Mouse (Mus musculus) adrenal gland, postnatal 25 days (tissue): ENCODE measurements around the gene Cd83. TPM values are rescaled to one million over a fixed set of nuclear protein-coding genes. Genes with fewer than 3 reads are reported as not detected.
A peak's percentile ranks its signal among the peaks of the same experiment; 100 is the strongest.

Experiments
- DNase-seq: peaks from one replicate; pipeline ENCODE4 v3.0.0; 2021; ENCODE audit warnings: mixed read lengths
- long read RNA-seq: library from polyadenylated mRNA; stranded (forward); transcript quantifications from one replicate; pipeline ENCODE4 v2.0.0, GENCODE M21; 2021
- total RNA-seq: library from RNA; stranded (reverse); gene quantifications from 2 replicates; pipeline ENCODE4 v1.2.3, GENCODE M21; 2021

Gene Cd83
- 1.9 and 2.9 TPM in 2 replicates for total RNA-seq
- long read RNA-seq, transcript Cd83-201 (5 exons, 2,477 nt), result major isoform, 15 of 17 reads
- long read RNA-seq, partial matches to known transcripts, result 0 of 17 reads
- long read RNA-seq, other reads (novel, unspliced or antisense), result 2 of 17 reads

- DNase-seq, result peak; percentile 83
Observed at GRCm38 (mm10) chr13:43784725-43785711, at the start of gene Cd83. Cd83 (plus strand) TSS chr13:43784775.

- DNase-seq, result peak; percentile 75
Observed at GRCm38 (mm10) chr13:43739598-43740275, 44.8 kb upstream of the Cd83 start.

DNA sequence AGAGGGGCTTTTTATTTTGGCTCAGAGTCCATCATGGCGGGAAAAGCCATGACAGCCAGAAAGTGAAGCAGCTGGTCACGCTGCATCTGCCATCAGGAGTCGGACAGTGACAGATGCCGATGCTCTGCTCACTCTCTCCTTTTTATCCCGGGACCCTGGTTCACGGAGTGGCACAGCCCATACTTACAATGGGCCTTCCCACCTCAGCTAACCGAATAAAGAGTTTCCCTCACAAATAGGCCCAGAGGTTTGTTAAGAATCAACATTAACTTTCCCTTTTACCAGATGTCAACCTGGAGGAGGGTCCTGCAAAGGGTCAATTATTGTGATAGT is 44.3 kb upstream of the Cd83 start:
- DNase-seq, result no peak

GRCm38 (mm10) chr13:43742677-43743076 is 41.9 kb upstream of the Cd83 start:
- no peak for DNase-seq

DNA sequence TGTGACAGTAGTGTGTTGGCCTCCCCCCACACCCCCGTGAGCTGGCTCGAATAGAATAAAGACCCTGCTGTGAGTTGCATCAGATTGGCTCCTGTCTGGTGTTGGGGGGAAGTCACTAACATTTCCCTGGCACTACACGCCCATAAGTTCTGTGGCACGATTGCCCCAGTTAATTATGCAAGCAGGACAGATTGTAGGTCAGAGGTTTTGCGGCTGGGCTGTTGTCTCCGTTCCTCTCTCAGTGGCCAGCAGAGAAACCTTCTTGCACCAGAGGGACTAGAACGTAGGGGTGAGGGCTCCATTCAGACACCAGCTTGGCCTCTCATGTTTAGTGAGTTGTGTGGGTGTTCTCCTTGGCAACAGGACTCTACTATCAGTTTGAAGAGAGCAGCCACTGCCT is 40.3 kb upstream of the Cd83 start:
- DNase-seq, result no peak

DNA sequence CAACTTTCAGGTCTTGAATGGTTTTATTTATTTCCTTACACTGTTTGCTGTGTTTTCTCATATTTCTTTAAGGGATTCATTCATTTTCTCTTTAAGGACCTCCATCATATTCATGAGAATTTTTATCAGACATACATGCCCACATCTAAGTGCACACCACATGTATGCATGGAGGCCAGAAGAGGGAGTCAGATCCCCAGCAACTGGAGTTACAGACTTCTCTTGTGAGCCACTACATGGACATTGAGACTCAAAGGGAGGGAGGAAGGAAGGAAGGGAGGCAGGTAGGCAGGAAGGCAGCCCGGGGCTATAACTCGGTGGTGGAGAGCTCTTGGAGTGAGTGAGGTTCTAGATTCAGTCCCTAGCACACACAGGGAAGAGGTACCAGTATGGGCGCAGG is 34.3 kb upstream of the Cd83 start:
- DNase-seq, result no peak

- DNase-seq, result no peak
Observed at GRCm38 (mm10) chr13:43750966-43751365, 33.6 kb upstream of the Cd83 start.

- no peak for DNase-seq
Observed at GRCm38 (mm10) chr13:43752407-43752806, 32.2 kb upstream of the Cd83 start.

DNA sequence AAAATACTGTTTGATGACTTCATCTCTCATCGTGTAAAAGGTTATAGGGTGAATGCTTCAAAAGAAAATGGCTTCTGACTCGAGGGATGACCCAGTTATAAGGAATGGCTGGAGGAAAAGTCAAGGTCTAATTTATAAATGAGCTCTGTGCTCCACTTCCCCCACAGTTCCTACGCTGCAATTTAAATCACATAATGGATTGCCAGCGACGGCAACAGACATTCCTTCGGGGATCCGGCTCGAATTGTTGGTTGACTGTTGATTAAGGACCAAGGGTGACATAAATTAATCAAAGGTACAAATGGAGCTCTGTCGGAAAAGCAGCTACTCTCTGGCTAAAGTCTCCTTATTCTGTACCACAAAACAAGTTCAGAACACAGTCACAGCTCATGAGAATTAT is 30.9 kb upstream of the Cd83 start:
- DNase-seq, result no peak

DNA sequence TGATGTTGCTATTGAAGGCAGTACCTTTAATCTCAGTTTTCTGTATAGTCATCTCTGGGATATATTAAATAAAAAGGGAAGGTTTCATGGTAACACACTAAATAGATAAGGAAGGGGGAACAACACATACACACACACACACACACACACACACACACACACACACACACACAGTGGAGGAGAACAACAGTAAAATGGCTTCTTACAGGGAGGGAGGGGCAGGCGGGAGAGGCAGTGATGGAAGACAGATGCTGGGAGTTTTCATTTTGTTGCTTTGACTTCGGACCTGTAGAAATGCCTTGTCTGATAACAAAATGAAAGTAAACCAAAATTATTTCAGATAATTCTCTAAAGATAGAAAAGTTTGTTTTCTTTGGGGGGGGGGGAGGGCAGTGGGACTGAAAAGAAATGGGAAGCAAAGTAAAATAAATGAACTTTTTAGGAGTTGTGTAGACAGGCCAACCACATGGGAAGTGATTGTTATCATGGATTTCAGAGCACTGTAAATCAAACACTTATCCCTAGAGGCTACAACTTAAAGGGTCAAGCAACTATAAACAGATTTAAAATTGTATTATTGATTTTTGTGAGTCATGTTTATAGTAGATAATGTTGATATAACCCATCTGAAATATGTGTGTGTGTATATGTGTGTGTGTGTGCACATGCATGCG is 30.0 kb upstream of the Cd83 start:
- DNase-seq, result no peak

- DNase-seq, result no peak
Observed at GRCm38 (mm10) chr13:43755573-43755972, 29.0 kb upstream of the Cd83 start.

- DNase-seq, result no peak
Observed at GRCm38 (mm10) chr13:43761156-43761855, 23.3 kb upstream of the Cd83 start.

DNA sequence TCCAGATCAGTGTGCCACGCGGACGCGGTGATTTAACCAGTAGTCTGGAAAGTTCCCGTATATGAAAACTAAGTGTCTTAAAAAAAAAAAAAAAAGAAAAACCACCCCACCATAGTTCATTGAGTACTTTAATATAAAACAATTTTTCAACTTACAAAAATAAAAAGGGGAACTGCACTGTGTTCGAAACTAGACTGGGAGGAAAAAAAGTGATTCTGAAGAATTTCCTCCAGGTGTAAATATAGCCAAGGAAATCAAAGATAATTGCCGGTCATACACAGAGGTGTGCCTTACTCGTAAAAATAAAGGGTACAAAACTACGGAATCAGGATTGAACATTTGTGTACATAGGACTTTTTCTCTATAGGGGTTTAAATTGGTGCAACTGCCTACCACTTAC is 21.7 kb upstream of the Cd83 start:
- no peak for DNase-seq

- DNase-seq, result no peak
Observed at GRCm38 (mm10) chr13:43763301-43763994, 21.1 kb upstream of the Cd83 start.

- DNase-seq, result peak; percentile 41
Observed at GRCm38 (mm10) chr13:43763995-43764579, 20.5 kb upstream of the Cd83 start.

DNA sequence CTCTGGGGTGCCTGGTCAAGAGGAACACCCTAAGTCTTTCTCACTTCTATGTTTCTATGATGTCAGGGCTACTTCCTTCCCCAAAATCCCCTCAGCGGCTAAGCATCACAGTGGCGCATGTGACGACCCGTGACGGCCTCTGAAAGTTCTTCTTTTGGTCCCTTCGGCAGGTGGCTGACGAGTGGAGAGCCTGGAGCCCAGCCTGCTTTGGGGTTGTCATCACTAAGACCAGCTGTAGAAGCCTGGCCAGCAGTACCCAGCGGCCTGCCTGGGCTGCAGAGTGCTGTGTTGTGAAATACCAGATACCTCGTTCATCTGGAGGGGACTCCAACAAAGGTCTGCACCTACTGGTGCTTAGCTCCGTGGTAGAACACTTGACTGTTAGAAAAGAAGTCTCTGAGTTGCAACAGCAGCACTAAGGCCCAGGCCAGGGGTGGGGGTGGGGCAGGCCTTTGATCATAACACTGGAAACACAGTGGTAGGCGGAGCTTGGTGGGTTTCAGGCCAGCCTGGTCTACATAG is 19.2 kb upstream of the Cd83 start:
- no peak for DNase-seq

- DNase-seq, result no peak
Observed at GRCm38 (mm10) chr13:43766786-43767680, 17.5 kb upstream of the Cd83 start.

GRCm38 (mm10) chr13:43773020-43773419 is 11.6 kb upstream of the Cd83 start:
- DNase-seq, result no peak

DNA sequence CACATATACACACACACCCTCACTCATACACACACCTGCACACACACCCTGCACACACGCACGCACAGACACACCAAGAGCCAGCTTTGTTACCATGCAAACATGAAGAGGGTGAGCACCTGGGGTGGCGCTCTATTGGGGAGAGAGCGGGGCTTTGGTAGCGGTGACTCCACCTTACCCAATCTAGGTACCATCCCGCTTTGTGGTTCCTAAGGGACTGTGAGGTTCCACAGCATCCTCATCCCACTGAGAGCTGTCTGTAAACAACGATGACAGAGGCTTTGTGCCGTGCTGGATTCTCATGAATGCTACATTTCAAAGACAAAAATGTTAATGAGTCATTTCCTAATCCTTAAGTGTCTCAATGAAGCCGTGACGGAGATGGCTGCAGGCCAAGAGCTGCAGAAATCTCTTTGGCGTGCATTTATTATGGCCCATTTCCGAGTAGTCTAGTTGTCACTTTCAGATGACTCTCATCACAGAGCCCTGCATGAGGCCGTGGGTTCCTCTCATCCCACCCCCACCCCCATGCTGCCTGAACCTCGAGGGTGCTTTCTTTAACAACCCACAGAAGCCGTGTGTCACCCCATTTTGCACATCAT is 10.5 kb upstream of the Cd83 start:
- DNase-seq, result peak; percentile 64
